Mouse (Mus musculus): ENCODE data around the gene N4bp1. TPM values are rescaled to one million over a fixed set of nuclear protein-coding genes. Genes with fewer than 3 reads are reported as not detected.

The N4bp1 gene
- polyA plus RNA-seq, 1 experiment, result 19.4 TPM

DNA sequence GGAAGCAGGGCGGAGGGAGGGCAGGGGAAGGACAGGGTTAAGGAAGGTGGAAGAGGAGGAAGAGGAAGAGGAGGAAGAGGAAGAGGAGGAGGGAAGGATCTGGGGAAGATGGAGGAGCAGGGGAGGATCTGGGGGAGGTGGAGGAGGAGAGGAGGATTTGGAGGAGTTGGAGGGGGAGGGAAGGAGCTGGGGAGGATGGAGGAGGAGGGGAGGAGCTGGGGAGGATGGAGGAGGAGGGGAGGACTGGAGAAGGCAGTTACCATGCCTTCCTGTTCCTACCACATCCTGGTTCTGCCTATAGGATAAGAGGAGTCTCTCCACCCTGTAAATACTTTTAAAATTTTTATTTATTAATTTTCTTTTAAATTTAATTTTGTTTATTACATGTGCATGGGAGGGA lies 37.6 kb upstream of the N4bp1 start:
- Histone ChIP-seq H3K27ac (ENCODE audit: insufficient read depth, low read depth, low read length) (no peak overlapping the region), H3K4me1 (ENCODE audit: control insufficient read depth, insufficient read depth, insufficient read length, low read length) (peaks cover 17% of the 10 kb centered on the region; the same call in 1 of the 2 replicates), H3K36me3 (ENCODE audit: control insufficient read depth, insufficient read depth, low read length) (no peaks in the 10 kb centered on the region), H3K27me3 (ENCODE audit: control insufficient read depth, insufficient read depth, low read length) (no peaks in the 10 kb centered on the region), H3K4me3 (ENCODE audit: low read depth, low read length) (no peak overlapping the region)
- 95% methylated on average over 1 of the region's 1 CpGs for WGBS
- TF ChIP-seq POLR2A (IDR thresholded peaks at IDR 0.05; ENCODE audit: low read depth, low read length) (no peak), CTCF (IDR thresholded peaks at IDR 0.05; ENCODE audit: extremely low read depth, insufficient read length, insufficient replicate concordance, low read depth, low read length) (no peak)

DNA sequence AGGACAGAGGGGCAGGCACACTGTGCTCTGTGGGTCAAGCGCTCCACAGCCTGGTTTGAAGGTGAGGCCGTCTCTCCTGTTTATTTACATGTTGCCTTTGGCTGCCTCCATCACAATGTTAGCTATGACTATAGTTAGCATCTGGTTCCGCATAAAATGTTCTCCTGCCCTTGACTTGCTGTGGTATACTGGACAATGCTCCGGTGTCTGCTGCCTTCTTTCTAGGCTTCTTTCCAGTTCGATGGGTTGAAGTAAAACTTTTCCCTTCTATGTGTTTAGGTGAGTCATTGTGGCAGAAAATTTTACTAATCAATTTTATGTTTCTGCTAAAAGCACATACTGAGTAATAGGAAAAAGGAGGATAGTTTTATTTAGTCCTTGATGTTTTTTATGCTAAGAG lies 37.1 kb upstream of the N4bp1 start:
- Histone ChIP-seq H3K4me3 (ENCODE audit: low read depth, low read length) (no peak overlapping the region), H3K27ac (ENCODE audit: insufficient read depth, low read depth, low read length) (no peak overlapping the region), H3K36me3 (ENCODE audit: control insufficient read depth, insufficient read depth, low read length) (no peaks in the 10 kb centered on the region), H3K27me3 (ENCODE audit: control insufficient read depth, insufficient read depth, low read length) (no peaks in the 10 kb centered on the region), H3K4me1 (ENCODE audit: control insufficient read depth, insufficient read depth, insufficient read length, low read length) (peaks cover 20% of the 10 kb centered on the region; the same call in 1 of the 2 replicates)
- WGBS, result 72% methylated on average over 5 of the region's 5 CpGs
- TF ChIP-seq POLR2A (IDR thresholded peaks at IDR 0.05; ENCODE audit: low read depth, low read length) (no peak), CTCF (IDR thresholded peaks at IDR 0.05; ENCODE audit: extremely low read depth, insufficient read length, insufficient replicate concordance, low read depth, low read length) (no peak)

DNA sequence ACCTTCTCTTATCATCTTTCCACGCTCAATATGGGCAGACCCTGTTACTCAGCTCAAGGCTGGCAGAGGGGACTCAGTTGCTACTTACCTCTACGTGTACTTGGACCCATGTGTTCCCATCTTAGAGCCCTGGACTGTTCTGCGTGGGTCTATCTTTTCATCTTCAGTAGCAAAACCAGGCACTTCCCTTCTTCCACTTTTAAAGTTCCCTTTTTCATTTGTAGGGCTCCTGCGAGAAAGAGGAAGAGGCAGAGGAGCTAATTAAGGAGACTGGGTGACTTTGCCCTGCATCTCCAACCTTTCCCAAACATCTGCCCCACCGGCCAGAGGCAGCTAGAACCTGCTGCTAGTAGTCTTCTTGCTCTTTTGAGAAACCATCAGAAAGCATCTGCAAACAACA lies 35.9 kb upstream of the N4bp1 start:
- Histone ChIP-seq H3K4me3 (ENCODE audit: low read depth, low read length) (no peak overlapping the region), H3K27me3 (ENCODE audit: control insufficient read depth, insufficient read depth, low read length) (no peaks in the 10 kb centered on the region), H3K4me1 (ENCODE audit: control insufficient read depth, insufficient read depth, insufficient read length, low read length) (peaks cover 20% of the 10 kb centered on the region; the same call in 1 of the 2 replicates), H3K36me3 (ENCODE audit: control insufficient read depth, insufficient read depth, low read length) (no peaks in the 10 kb centered on the region), H3K27ac (ENCODE audit: insufficient read depth, low read depth, low read length) (peak overlapping the region; percentile 11; the same call in 1 of the 2 replicates)
- TF ChIP-seq CTCF (IDR thresholded peaks at IDR 0.05; ENCODE audit: extremely low read depth, insufficient read length, insufficient replicate concordance, low read depth, low read length) (no peak), POLR2A (IDR thresholded peaks at IDR 0.05; ENCODE audit: low read depth, low read length) (no peak)
- WGBS, result 8% methylated on average over 5 of the region's 5 CpGs

DNA sequence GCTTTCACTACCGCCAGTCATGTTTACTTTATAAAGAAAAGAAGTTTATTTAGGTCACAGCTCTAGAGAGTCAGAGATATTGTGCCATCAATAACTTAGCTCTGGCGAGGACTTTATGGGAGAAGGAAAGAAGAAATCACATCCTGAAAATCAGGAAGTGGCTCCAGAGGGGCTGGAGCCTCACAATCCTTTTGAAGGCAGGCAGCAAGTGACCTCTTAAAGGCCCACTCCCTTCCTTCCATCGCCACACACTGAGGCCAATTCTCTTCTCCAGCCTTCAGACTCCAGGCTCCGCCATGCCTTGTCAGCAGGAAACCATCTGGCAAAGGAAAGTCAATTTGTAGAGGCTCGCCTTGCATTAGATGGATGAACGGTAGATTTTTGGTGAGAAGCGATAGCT lies 35.4 kb upstream of the N4bp1 start:
- WGBS, result 9% methylated on average over 7 of the region's 7 CpGs
- TF ChIP-seq POLR2A (IDR thresholded peaks at IDR 0.05; ENCODE audit: low read depth, low read length), result no peak
- no peak for TF ChIP-seq CTCF (IDR thresholded peaks at IDR 0.05; ENCODE audit: extremely low read depth, insufficient read length, insufficient replicate concordance, low read depth, low read length)
- H3K36me3 ChIP-seq (ENCODE audit: control insufficient read depth, insufficient read depth, low read length), result no peaks in the 10 kb centered on the region
- H3K27me3 ChIP-seq (ENCODE audit: control insufficient read depth, insufficient read depth, low read length), result no peaks in the 10 kb centered on the region
- peak overlapping the region; percentile 83 for H3K27ac ChIP-seq (ENCODE audit: insufficient read depth, low read depth, low read length)
- no peak overlapping the region for H3K4me3 ChIP-seq (ENCODE audit: low read depth, low read length)
- H3K4me1 ChIP-seq (ENCODE audit: control insufficient read depth, insufficient read depth, insufficient read length, low read length), result peaks cover 20% of the 10 kb centered on the region; the same call in 1 of the 2 replicates

DNA sequence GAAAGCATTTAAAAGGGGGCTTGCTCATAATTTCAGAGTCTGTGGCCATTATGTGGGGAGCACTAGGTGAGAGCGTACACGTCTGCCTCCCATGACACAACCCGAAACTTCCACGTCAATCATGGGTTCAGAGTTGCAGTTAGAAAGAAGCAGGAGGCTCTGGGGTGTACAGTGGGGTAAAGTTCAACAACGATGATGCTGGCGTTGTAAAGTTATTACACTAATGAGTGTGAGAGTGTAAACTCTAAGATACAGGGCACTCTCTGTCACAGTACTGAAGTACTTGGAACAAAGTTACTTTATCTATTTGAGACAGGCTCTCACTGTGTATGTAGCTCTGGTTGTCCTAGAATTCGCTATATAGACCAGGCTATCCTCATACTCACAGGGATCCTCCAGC lies 35.0 kb upstream of the N4bp1 start:
- TF ChIP-seq POLR2A (IDR thresholded peaks at IDR 0.05; ENCODE audit: low read depth, low read length) (no peak), CTCF (IDR thresholded peaks at IDR 0.05; ENCODE audit: extremely low read depth, insufficient read length, insufficient replicate concordance, low read depth, low read length) (no peak)
- Histone ChIP-seq H3K4me1 (ENCODE audit: control insufficient read depth, insufficient read depth, insufficient read length, low read length) (peaks cover 20% of the 10 kb centered on the region; the same call in 1 of the 2 replicates), H3K4me3 (ENCODE audit: low read depth, low read length) (no peak overlapping the region), H3K27me3 (ENCODE audit: control insufficient read depth, insufficient read depth, low read length) (no peaks in the 10 kb centered on the region), H3K27ac (ENCODE audit: insufficient read depth, low read depth, low read length) (peak overlapping the region; percentile 83), H3K36me3 (ENCODE audit: control insufficient read depth, insufficient read depth, low read length) (no peaks in the 10 kb centered on the region)
- 22% methylated on average over 7 of the region's 7 CpGs for WGBS

DNA sequence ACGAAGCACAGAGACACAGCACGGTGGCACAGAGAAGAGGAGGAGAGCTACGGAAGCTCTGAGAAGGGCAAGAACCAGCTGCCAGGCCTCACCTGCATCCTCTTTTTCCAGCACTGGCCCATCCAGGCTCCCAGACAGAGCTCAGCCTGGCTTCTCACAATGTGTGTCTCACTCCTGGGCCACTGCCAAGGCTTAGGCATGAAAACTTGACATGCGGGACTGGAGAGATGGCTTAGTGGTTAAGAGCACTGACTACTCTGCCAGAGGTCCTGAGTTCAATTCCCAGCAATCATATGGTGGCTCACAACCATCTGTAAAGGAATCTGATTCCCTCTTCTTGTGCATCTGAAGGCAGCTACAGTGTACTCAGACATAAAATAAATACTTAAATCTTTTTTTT lies 34.2 kb upstream of the N4bp1 start:
- H3K36me3 ChIP-seq (ENCODE audit: control insufficient read depth, insufficient read depth, low read length), result no peaks in the 10 kb centered on the region
- no peaks in the 10 kb centered on the region for H3K27me3 ChIP-seq (ENCODE audit: control insufficient read depth, insufficient read depth, low read length)
- H3K4me3 ChIP-seq (ENCODE audit: low read depth, low read length), result no peak overlapping the region
- no peak overlapping the region for H3K27ac ChIP-seq (ENCODE audit: insufficient read depth, low read depth, low read length)
- no peak for TF ChIP-seq POLR2A (IDR thresholded peaks at IDR 0.05; ENCODE audit: low read depth, low read length)
- no peak for TF ChIP-seq CTCF (IDR thresholded peaks at IDR 0.05; ENCODE audit: extremely low read depth, insufficient read length, insufficient replicate concordance, low read depth, low read length)
- 52% methylated on average over 4 of the region's 4 CpGs for WGBS
- H3K4me1 ChIP-seq (ENCODE audit: control insufficient read depth, insufficient read depth, insufficient read length, low read length), result peaks cover 20% of the 10 kb centered on the region; the same call in 1 of the 2 replicates

DNA sequence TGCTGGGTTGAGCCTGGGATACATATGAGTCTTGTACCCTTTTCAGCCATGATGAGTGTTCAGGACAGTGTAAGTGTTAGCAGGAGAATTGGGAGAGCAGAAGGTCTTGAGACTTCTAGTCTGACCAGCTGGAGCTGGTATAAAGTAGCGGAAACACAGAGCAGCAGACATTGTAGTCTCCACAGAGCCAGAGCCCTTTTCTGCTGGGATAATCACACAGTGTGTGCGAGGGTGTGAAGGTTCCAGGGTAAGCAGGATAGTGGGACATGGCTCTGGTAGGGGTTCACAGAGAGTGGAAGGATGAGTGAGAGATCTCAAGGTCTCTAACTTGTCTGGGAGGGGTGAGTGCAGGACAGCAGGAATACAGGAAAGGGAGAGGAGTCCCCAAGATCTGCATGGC lies 33.0 kb upstream of the N4bp1 start:
- 92% methylated on average over 2 of the region's 2 CpGs for WGBS
- Histone ChIP-seq H3K27ac (ENCODE audit: insufficient read depth, low read depth, low read length) (no peak overlapping the region; the same call in 1 of the 2 replicates), H3K36me3 (ENCODE audit: control insufficient read depth, insufficient read depth, low read length) (no peaks in the 10 kb centered on the region), H3K4me3 (ENCODE audit: low read depth, low read length) (no peak overlapping the region), H3K27me3 (ENCODE audit: control insufficient read depth, insufficient read depth, low read length) (no peaks in the 10 kb centered on the region), H3K4me1 (ENCODE audit: control insufficient read depth, insufficient read depth, insufficient read length, low read length) (peaks cover 20% of the 10 kb centered on the region; the same call in 1 of the 2 replicates)
- no peak for TF ChIP-seq POLR2A (IDR thresholded peaks at IDR 0.05; ENCODE audit: low read depth, low read length)
- TF ChIP-seq CTCF (IDR thresholded peaks at IDR 0.05; ENCODE audit: extremely low read depth, insufficient read length, insufficient replicate concordance, low read depth, low read length), result no peak

All from small intestine, adult 2 months (tissue).